8 mouse cellular contexts compared by ENCODE assay signal in the genomic region with DNA sequence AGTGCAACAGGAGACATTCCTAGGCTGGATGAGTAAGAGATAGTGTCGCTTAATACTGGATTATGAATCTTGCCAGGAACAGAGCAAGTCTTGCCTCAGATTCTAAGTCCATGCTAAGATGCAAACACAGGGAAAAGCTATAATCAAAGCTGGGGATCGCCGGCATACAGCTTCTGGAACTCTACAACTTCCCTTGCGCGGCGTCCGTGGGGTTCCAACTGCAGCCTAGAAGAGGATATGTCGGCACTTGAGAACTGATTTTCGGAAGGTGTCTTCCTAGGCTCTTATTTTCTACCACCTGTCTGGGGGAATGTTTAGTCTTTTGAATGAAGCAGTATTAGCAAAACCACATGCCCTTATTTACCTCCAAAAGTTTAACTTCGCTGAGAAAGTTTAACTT. TPM values are rescaled to one million over a fixed set of nuclear protein-coding genes. Genes with fewer than 3 reads are reported as not detected.
A peak's percentile ranks its signal among the peaks of the same experiment; 100 is the strongest.
DNase-seq lines count a peak whose midpoint lies in the region; ATAC-seq and TF ChIP-seq lines count a peak whose summit lies in the region.

No protein-coding gene starts in this region.

- peak overlapping the region; percentile 97 for H3K4me2 ChIP-seq in heart, embryonic 14.5 days (ENCODE audit: low read length)
- peak overlapping the region; percentile 96 for H3K4me2 ChIP-seq in limb, embryonic 12.5 days
- peak overlapping the region; percentile 90 for H3K4me2 ChIP-seq in stomach, embryonic 15.5 days

- no peak overlapping the region for H3K27ac ChIP-seq in testis, adult 2 months (ENCODE audit: control insufficient read depth, insufficient read depth, low read depth, low read length)
- H3K27ac ChIP-seq in heart, embryonic 14.5 days (replicated peaks in 1 of 2; ENCODE audit: control insufficient read depth in 1 of 2, insufficient read depth in 1 of 2, low read depth in 2 of 2, low read length in 2 of 2), result peak overlapping the region in 1 of 2 experiments; percentile 82; a peak in 2 of 4 replicates
- no peak overlapping the region for H3K27ac ChIP-seq in limb, embryonic 12.5 days
- H3K27ac ChIP-seq in stomach, embryonic 15.5 days, result no peak overlapping the region

- no peak for DNase-seq in testis, postnatal 10 days (ENCODE audit: low spot score)
- no peak for DNase-seq in adrenal gland, postnatal 4 days (ENCODE audit: low spot score in 2 of 2)
- DNase-seq in spleen, postnatal 4 days (ENCODE audit: low spot score in 2 of 2), result no peak

- peaks cover 4% of the 10 kb centered on the region for H3K4me1 ChIP-seq in testis, adult 2 months (ENCODE audit: control insufficient read depth, insufficient read depth, low read length)
- H3K4me1 ChIP-seq in heart, embryonic 14.5 days (ENCODE audit: control insufficient read depth in 2 of 2, insufficient read depth in 2 of 2, low read length in 2 of 2), result peaks cover 2 to 20% of the 10 kb centered on the region in 2 experiments
- H3K4me1 ChIP-seq in limb, embryonic 12.5 days (replicated peaks), result peaks cover 12% of the 10 kb centered on the region
- H3K4me1 ChIP-seq in stomach, embryonic 15.5 days, result peaks cover 11% of the 10 kb centered on the region

- TF ChIP-seq CTCF in testis, adult 2 months (IDR thresholded peaks at IDR 0.05; ENCODE audit: control insufficient read depth, insufficient read depth, insufficient replicate concordance, low read depth, low read length), result no peak

- TF ChIP-seq POLR2A in testis, adult 2 months (IDR thresholded peaks at IDR 0.05; ENCODE audit: control insufficient read depth, low read depth, low read length), result no peak

- H3K4me3 ChIP-seq in testis, adult 2 months (ENCODE audit: control insufficient read depth, low read depth, low read length), result peak overlapping the region; percentile 93
- H3K4me3 ChIP-seq in heart, embryonic 14.5 days (ENCODE audit: control insufficient read depth in 1 of 2, insufficient read depth in 1 of 2, low read depth in 1 of 2, low read length in 2 of 2), result peak overlapping the region in 1 of 2 experiments; percentile 82; a peak in 2 of 4 replicates
- H3K4me3 ChIP-seq in limb, embryonic 12.5 days (replicated peaks), result peak overlapping the region; percentile 65
- peak overlapping the region; percentile 71 for H3K4me3 ChIP-seq in stomach, embryonic 15.5 days (replicated peaks)

- ATAC-seq in heart, embryonic 14.5 days (ENCODE audit: insufficient number of reproducible peaks, insufficient read depth, low FRiP score, low read depth), result no peak
- no peak for ATAC-seq in limb, embryonic 12.5 days (ENCODE audit: insufficient number of reproducible peaks, insufficient read depth, low FRiP score, low TSS enrichment, low read depth)
- ATAC-seq in stomach, embryonic 15.5 days (ENCODE audit: insufficient read depth, low FRiP score, low read depth), result no peak
- ATAC-seq in frontal cortex, adult (ENCODE audit: low TSS enrichment), result no peak

- no peaks in the 10 kb centered on the region for H3K27me3 ChIP-seq in testis, adult 2 months (ENCODE audit: control insufficient read depth, insufficient read depth, low read length)
- H3K27me3 ChIP-seq in heart, embryonic 14.5 days (ENCODE audit: control insufficient read depth, insufficient read depth, low read length), result no peaks in the 10 kb centered on the region
- 0 out of 2 replicates have a peak, but pooled peaks cover 5% of the 10 kb centered on the region for H3K27me3 ChIP-seq in limb, embryonic 12.5 days
- no peaks in the 10 kb centered on the region for H3K27me3 ChIP-seq in stomach, embryonic 15.5 days (replicated peaks)

- no peaks in the 10 kb centered on the region for H3K9me3 ChIP-seq in heart, embryonic 14.5 days (ENCODE audit: control insufficient read depth, low read length)
- H3K9me3 ChIP-seq in limb, embryonic 12.5 days, result no peaks in the 10 kb centered on the region
- H3K9me3 ChIP-seq in stomach, embryonic 15.5 days, result no peaks in the 10 kb centered on the region

- WGBS in heart, embryonic 14.5 days, result 28% methylated on average over 10 of the region's 10 CpGs
- WGBS in limb, embryonic 12.5 days, result 51% methylated on average over 10 of the region's 10 CpGs
- 49% methylated on average over 10 of the region's 10 CpGs for WGBS in stomach, embryonic 15.5 days

- no peaks in the 10 kb centered on the region for H3K36me3 ChIP-seq in testis, adult 2 months (ENCODE audit: control insufficient read depth, insufficient read depth, low read length)
- no peaks in the 10 kb centered on the region for H3K36me3 ChIP-seq in heart, embryonic 14.5 days (ENCODE audit: control insufficient read depth, insufficient read depth, low read length)
- H3K36me3 ChIP-seq in limb, embryonic 12.5 days, result no peaks in the 10 kb centered on the region
- H3K36me3 ChIP-seq in stomach, embryonic 15.5 days, result no peaks in the 10 kb centered on the region

- H3K9ac ChIP-seq in heart, embryonic 14.5 days (ENCODE audit: low read length), result peak overlapping the region; percentile 70
- H3K9ac ChIP-seq in limb, embryonic 12.5 days (replicated peaks), result peak overlapping the region; percentile 63
- H3K9ac ChIP-seq in stomach, embryonic 15.5 days, result no peak overlapping the region

RNA-seq across cellular contexts. Expression of a gene that starts 0.9 kb away (rescaled TPM):
- 11.2 and 13.7 TPM in 2 replicates for polyA plus RNA-seq in testis, adult 2 months (2012; rRNA removed)
- polyA plus RNA-seq in heart, embryonic 14.5 days (2014; fragmentation: Nextera tagmentation; extraction: Ambion mirVana), result 60.5 and 62.6 TPM in 2 replicates
- polyA plus RNA-seq in limb, embryonic 12.5 days (2016; fragmentation: Nextera tagmentation; extraction: Ambion mirVana), result 32.5 and 35.0 TPM in 2 replicates
- polyA plus RNA-seq in stomach, embryonic 15.5 days (2015; fragmentation: Nextera tagmentation; extraction: Ambion mirVana), result 35.4 and 39.3 TPM in 2 replicates
- total RNA-seq in adrenal gland, postnatal 4 days (2021), result 100 to 1,000 TPM in 1 of 2 experiments, 10 to 100 TPM in 1; 98.9 to 103 TPM

RNA-seq across cellular contexts. Expression of a gene that starts 1.3 kb away (rescaled TPM):
- 17.1 and 26.5 TPM in 2 replicates for polyA plus RNA-seq in testis, adult 2 months (2012; rRNA removed)
- polyA plus RNA-seq in heart, embryonic 14.5 days (2014; fragmentation: Nextera tagmentation; extraction: Ambion mirVana), result 14.2 and 14.7 TPM in 2 replicates
- polyA plus RNA-seq in limb, embryonic 12.5 days (2016; fragmentation: Nextera tagmentation; extraction: Ambion mirVana), result 29.5 and 30.6 TPM in 2 replicates
- 15.5 and 16.1 TPM in 2 replicates for polyA plus RNA-seq in stomach, embryonic 15.5 days (2015; fragmentation: Nextera tagmentation; extraction: Ambion mirVana)
- 10 to 100 TPM; 11.7 to 12.9 TPM for total RNA-seq in adrenal gland, postnatal 4 days (2021)

RNA-seq across cellular contexts. Expression of a gene that starts 32.9 kb away (rescaled TPM):
- 17.8 and 18.3 TPM in 2 replicates for polyA plus RNA-seq in testis, adult 2 months (2012; rRNA removed)
- 19.1 and 20.3 TPM in 2 replicates for polyA plus RNA-seq in heart, embryonic 14.5 days (2014; fragmentation: Nextera tagmentation; extraction: Ambion mirVana)
- polyA plus RNA-seq in limb, embryonic 12.5 days (2016; fragmentation: Nextera tagmentation; extraction: Ambion mirVana), result 28.9 and 31.0 TPM in 2 replicates
- 26.2 and 26.7 TPM in 2 replicates for polyA plus RNA-seq in stomach, embryonic 15.5 days (2015; fragmentation: Nextera tagmentation; extraction: Ambion mirVana)
- total RNA-seq in adrenal gland, postnatal 4 days (2021), result 10 to 100 TPM; 19.4 to 19.6 TPM

RNA-seq across cellular contexts. Expression of a gene that starts 41.0 kb away (rescaled TPM):
- polyA plus RNA-seq in testis, adult 2 months (2012; rRNA removed), result 26.9 and 33.0 TPM in 2 replicates
- 1.7 and 1.8 TPM in 2 replicates for polyA plus RNA-seq in heart, embryonic 14.5 days (2014; fragmentation: Nextera tagmentation; extraction: Ambion mirVana)
- 1.5 and 2.1 TPM in 2 replicates for polyA plus RNA-seq in limb, embryonic 12.5 days (2016; fragmentation: Nextera tagmentation; extraction: Ambion mirVana)
- polyA plus RNA-seq in stomach, embryonic 15.5 days (2015; fragmentation: Nextera tagmentation; extraction: Ambion mirVana), result 1.4 and 1.5 TPM in 2 replicates
- 1 to 10 TPM; 3.0 to 5.1 TPM for total RNA-seq in adrenal gland, postnatal 4 days (2021)

RNA-seq across cellular contexts. Expression of a gene that starts 41.1 kb away (rescaled TPM):
- 12.5 and 12.7 TPM in 2 replicates for polyA plus RNA-seq in testis, adult 2 months (2012; rRNA removed)
- polyA plus RNA-seq in heart, embryonic 14.5 days (2014; fragmentation: Nextera tagmentation; extraction: Ambion mirVana), result 33.2 and 37.9 TPM in 2 replicates
- polyA plus RNA-seq in limb, embryonic 12.5 days (2016; fragmentation: Nextera tagmentation; extraction: Ambion mirVana), result 10.9 and 11.4 TPM in 2 replicates
- polyA plus RNA-seq in stomach, embryonic 15.5 days (2015; fragmentation: Nextera tagmentation; extraction: Ambion mirVana), result 19.2 and 22.2 TPM in 2 replicates
- total RNA-seq in adrenal gland, postnatal 4 days (2021), result 10 to 100 TPM; 58.3 to 61.3 TPM
